Mouse (Mus musculus) heart, embryonic 11.5 days (tissue): ENCODE data around the gene C130026I21Rik. TPM values are rescaled to one million over a fixed set of nuclear protein-coding genes. Genes with fewer than 3 reads are reported as not detected.
"Not testable (repeated sequence)": the region's sequence is repeated elsewhere in the genome, so short reads cannot be mapped to it uniquely, and the experiment has no call there.

Experiments used
- ATAC-seq: fragments of 200-750 bp; cut with Nextera tagmentation; replicated peaks from 2 replicates; pipeline ENCODE4 v1.8.0; 2017; ENCODE audit warnings: moderate library complexity; ENCODE audit not compliant: insufficient number of reproducible peaks, low FRiP score, low TSS enrichment
- H3K27ac ChIP-seq: fragments of 300-500 bp; sonication (generic); 2 replicates; pipeline ENCODE4 v1.5.1; 2014; ENCODE audit warnings: mild to moderate bottlenecking, low read depth, low read length
- H3K27me3 ChIP-seq: fragments of 300-500 bp; sonication (generic); 2 replicates; pipeline ENCODE4 v1.6.1; 2014; ENCODE audit warnings: mild to moderate bottlenecking, low read length, mixed read lengths; ENCODE audit not compliant: control insufficient read depth, insufficient read depth
- H3K36me3 ChIP-seq: fragments of 300-500 bp; sonication (generic); 2 replicates; pipeline ENCODE4 v1.6.1; 2014; ENCODE audit warnings: mild to moderate bottlenecking, low read length, moderate library complexity, mixed read lengths; ENCODE audit not compliant: control insufficient read depth, insufficient read depth
- H3K4me1 ChIP-seq: fragments of 300-500 bp; sonication (generic); 2 replicates; pipeline ENCODE4 v1.6.1; 2014; ENCODE audit warnings: low read length; ENCODE audit not compliant: control insufficient read depth, insufficient read depth
- H3K4me2 ChIP-seq: fragments of 300-500 bp; sonication (generic); 2 replicates; pipeline ENCODE4 v1.6.1; 2014; ENCODE audit warnings: mild to moderate bottlenecking, moderate library complexity
- H3K4me3 ChIP-seq: fragments of 300-500 bp; sonication (generic); 2 replicates; pipeline ENCODE4 v1.5.1; 2014; ENCODE audit warnings: low read depth, low read length
- H3K9ac ChIP-seq: fragments of 300-500 bp; sonication (generic); 2 replicates; pipeline ENCODE4 v1.6.1; 2014; ENCODE audit warnings: mild to moderate bottlenecking, low read depth, low read length, moderate library complexity
- H3K9me3 ChIP-seq: fragments of 300-500 bp; sonication (generic); replicated peaks from 2 replicates; pipeline ENCODE4 v1.6.1; 2016; ENCODE audit warnings: low read length; ENCODE audit not compliant: control insufficient read depth
- WGBS: fragments of 180-500 bp; shearing (Covaris S2); extraction: QIAGEN DNeasy Blood & Tissue Kit; methylation state at CpG from one replicate; pipeline ENCODE4 v1.1.7; 2014; ENCODE audit not compliant: insufficient replicate concordance; 5-methylcytosine and 5-hydroxymethylcytosine counted together
- polyA plus RNA-seq: library from polyadenylated mRNA; unstranded; fragments of >200 nt; fragmentation: Nextera tagmentation; extraction: Ambion mirVana; gene quantifications from 2 replicates; pipeline ENCODE4 v1.2.1, GENCODE M21; 2014

Gene C130026I21Rik
- 0.48 TPM in 1 of 2 replicates, not detected in the other for polyA plus RNA-seq

GRCm38 (mm10) chr1:85270466-85270865 lies at the start of gene C130026I21Rik:
TSS of gene C130026I21Rik (minus strand) at chr1:85270566.
- H3K4me2 ChIP-seq, H3K27me3 ChIP-seq, H3K27ac ChIP-seq, H3K9me3 ChIP-seq, H3K9ac ChIP-seq, H3K36me3 ChIP-seq, H3K4me1 ChIP-seq, H3K4me3 ChIP-seq, ATAC-seq: not testable (repeated sequence)
- no CpG with 5 or more reads among the region's 6 CpGs for WGBS

DNA sequence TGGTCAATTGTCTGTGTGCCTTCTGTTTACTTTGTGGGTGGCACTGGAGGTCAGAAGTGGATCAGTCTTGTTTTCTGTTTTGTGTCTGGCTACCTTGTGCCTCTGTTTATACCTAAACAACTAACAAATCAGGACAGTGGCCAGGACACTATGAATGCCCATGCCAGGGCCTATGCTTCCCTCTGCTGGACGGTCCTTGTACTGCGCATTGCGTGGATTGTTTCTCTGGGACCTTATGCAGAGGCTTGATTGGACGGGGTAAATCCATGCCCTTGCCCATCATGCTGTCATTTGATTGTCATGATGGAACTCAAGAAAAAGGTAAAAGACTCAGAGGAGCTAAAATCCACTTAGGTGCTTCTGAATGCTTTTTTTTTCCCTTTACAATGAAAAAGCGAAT lies 16.7 kb upstream of the C130026I21Rik start:
- not testable (repeated sequence) for H3K9me3 ChIP-seq, H3K27ac ChIP-seq, ATAC-seq, H3K36me3 ChIP-seq, H3K9ac ChIP-seq, H3K4me2 ChIP-seq, H3K4me1 ChIP-seq, H3K27me3 ChIP-seq, H3K4me3 ChIP-seq
- 39% methylated on average over 4 of the region's 5 CpGs for WGBS

- not testable (repeated sequence) for H3K4me3 ChIP-seq, H3K4me1 ChIP-seq, ATAC-seq, H3K36me3 ChIP-seq, H3K9me3 ChIP-seq, H3K4me2 ChIP-seq, H3K27ac ChIP-seq, H3K27me3 ChIP-seq, H3K9ac ChIP-seq
- 81% methylated on average over 3 of the region's 5 CpGs for WGBS
Observed at GRCm38 (mm10) chr1:85276421-85276820, 6.1 kb upstream of the C130026I21Rik start.

- ATAC-seq, H3K36me3 ChIP-seq, H3K27ac ChIP-seq, H3K4me1 ChIP-seq, H3K27me3 ChIP-seq, H3K9ac ChIP-seq, H3K4me3 ChIP-seq, H3K9me3 ChIP-seq, H3K4me2 ChIP-seq: not testable (repeated sequence)
- 41% methylated on average over 1 of the region's 2 CpGs for WGBS
Observed at GRCm38 (mm10) chr1:85258634-85259033, 11.7 kb downstream of the C130026I21Rik start.

GRCm38 (mm10) chr1:85255217-85255616 lies 15.1 kb downstream of the C130026I21Rik start:
- not testable (repeated sequence) for H3K4me1 ChIP-seq, H3K4me2 ChIP-seq, H3K4me3 ChIP-seq, H3K27me3 ChIP-seq, H3K9me3 ChIP-seq, ATAC-seq, H3K9ac ChIP-seq, H3K36me3 ChIP-seq, H3K27ac ChIP-seq
- WGBS = 54% methylated on average over 2 of the region's 3 CpGs

DNA sequence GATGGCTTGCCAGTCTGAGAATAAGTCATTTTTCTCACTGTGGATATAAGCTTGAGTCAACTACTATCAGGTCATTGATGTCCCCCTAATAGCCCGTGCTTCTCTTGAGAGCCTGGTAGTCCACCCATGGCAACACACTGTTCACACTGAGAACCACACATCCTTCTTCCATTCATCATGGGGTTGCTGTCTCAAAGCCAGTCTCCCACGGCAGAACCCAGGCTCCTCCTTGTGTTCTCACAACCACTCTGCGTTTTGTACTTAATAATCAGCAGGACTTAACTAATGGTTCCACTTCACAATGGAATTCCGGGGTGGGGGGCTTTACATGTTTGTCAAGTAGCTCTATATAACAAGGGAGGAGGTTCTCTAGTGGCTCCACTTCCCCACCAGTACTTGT lies 19.2 kb downstream of the C130026I21Rik start:
- H3K36me3 ChIP-seq, H3K27me3 ChIP-seq, H3K27ac ChIP-seq, H3K4me2 ChIP-seq, H3K9ac ChIP-seq, ATAC-seq, H3K4me1 ChIP-seq, H3K4me3 ChIP-seq: not testable (repeated sequence)
- peaks cover 15% of the 10 kb centered on the region for H3K9me3 ChIP-seq
- 75% methylated on average over 4 of the region's 4 CpGs for WGBS

DNA sequence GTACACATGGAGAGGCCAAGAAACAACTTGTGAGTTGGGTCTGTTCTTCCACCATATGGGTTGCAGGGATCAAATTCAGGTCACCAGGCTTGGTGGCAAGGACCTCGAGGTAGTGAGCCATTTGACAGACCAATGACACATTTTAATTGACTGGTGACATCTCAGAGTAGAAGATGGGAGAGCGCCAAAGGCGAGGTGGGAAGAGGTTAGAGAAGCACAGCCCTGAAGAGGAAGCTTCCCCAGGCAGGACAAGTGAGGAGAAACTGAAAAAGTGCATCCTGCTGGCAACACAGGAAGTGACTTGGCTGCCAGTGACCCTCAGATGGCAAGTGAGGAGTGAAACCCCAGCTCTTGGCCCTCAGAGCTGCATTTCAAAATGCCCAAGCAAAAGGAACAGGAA lies 21.4 kb downstream of the C130026I21Rik start:
- H3K27ac ChIP-seq, H3K36me3 ChIP-seq, H3K27me3 ChIP-seq, H3K4me1 ChIP-seq, H3K4me3 ChIP-seq, H3K9ac ChIP-seq, H3K4me2 ChIP-seq: not testable (repeated sequence)
- H3K9me3 ChIP-seq = peaks cover 17% of the 10 kb centered on the region
- 59% methylated on average over 3 of the region's 3 CpGs for WGBS
- ATAC-seq = 0 out of 2 replicates have a peak, but pooled peaks have one; percentile 57

- ATAC-seq, H3K36me3 ChIP-seq: not testable (repeated sequence)
- WGBS = 65% methylated on average over 8 of the region's 8 CpGs
Observed at GRCm38 (mm10) chr1:85246776-85247460, 23.4 kb downstream of the C130026I21Rik start.

DNA sequence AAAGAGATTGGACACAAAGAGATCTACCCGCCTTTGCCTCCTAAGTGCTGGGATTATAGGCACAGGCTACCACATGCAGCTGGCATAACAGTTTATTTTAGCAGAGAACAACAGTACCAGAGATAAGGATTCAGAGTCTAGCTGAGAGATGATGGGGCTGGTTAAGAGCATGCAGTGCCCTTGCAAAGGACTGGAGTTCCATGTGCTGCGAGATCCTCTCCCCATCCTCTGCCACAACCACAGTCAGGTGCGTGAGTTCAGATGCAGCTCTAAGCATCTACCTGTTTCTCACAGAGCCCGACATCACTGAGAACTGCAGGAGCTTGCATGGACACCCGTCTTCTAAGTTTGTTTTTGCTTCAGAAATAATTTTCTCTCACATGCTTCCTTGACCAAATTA lies 24.1 kb downstream of the C130026I21Rik start:
- H3K4me3 ChIP-seq, H3K4me1 ChIP-seq, H3K27me3 ChIP-seq, H3K27ac ChIP-seq, ATAC-seq, H3K36me3 ChIP-seq, H3K4me2 ChIP-seq, H3K9ac ChIP-seq: not testable (repeated sequence)
- WGBS = 71% methylated on average over 4 of the region's 5 CpGs
- peaks cover 26% of the 10 kb centered on the region for H3K9me3 ChIP-seq

More at GRCm38 (mm10) chr1:85246776-85247460, 23.4 kb downstream of the C130026I21Rik start:
- H3K27ac ChIP-seq, H3K27me3 ChIP-seq, H3K4me2 ChIP-seq, H3K4me3 ChIP-seq, H3K9ac ChIP-seq, H3K4me1 ChIP-seq: not testable (repeated sequence)
- peaks cover 26% of the 10 kb centered on the region for H3K9me3 ChIP-seq
